Mouse (Mus musculus) spleen, postnatal 10 days (tissue): ENCODE data around the gene Myo1a.
"Not testable (repeated sequence)": the region's sequence is repeated elsewhere in the genome, so short reads cannot be mapped to it uniquely, and the experiment has no call there.

Source experiments
- DNase-seq, 2 experiments: peaks; one replicate each; pipeline ENCODE4 v3.0.0; 2021 to 2022; ENCODE audit warnings: low spot score in 2 of 2

Gene Myo1a

DNA sequence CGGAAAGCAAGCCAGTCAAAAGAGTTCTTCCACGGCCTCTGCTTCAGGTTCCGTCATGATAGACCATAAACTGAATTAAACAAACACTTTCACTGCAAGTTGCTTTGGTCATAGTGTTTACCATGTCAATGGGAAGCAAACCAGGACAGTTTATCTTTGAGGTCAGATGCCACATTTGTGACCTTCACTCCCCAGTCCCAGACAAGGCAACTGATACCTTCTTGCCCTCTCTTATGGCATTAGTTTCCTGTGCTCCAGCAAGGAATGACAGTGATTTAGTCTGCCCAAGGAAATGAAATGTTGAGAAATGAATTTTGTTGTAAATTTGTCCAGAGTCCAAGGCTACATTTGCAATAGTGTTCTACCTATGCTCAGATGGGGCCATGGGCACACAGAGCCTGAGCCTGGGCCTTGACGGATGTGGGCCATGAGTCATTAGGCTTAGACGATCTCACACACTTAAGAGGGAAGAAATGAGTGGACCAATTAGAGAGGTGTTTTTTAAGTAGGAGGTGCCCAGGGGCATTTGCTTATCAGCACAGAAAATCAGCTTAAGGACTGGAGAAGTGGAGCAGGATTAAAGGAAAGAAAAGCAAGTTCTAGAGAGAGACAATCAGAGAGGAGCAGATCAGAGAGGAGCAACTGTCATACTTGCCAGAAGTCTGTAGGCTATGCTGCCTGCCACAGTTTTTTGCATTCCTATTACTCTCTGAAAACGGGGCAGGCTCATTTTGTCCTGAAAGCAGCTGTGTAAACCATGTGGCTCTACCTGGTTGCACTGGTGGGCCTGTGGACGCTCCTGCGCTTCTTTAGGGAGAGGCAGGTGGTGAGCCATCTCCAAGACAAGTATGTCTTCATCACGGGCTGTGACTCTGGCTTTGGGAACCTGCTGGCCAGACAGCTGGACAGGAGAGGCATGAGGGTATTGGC is 54.5 kb downstream of the Myo1a start, which contains the start of the genes Rdh1 and Rdh16f1:
Gene Rdh1 (plus strand): TSS at position 541 of the 930 bp plus-strand sequence.
Gene Rdh16f1 (plus strand): TSS at position 607 of the 930 bp plus-strand sequence.
- peak in 1 of 2 experiments; percentile 4 for DNase-seq

DNA sequence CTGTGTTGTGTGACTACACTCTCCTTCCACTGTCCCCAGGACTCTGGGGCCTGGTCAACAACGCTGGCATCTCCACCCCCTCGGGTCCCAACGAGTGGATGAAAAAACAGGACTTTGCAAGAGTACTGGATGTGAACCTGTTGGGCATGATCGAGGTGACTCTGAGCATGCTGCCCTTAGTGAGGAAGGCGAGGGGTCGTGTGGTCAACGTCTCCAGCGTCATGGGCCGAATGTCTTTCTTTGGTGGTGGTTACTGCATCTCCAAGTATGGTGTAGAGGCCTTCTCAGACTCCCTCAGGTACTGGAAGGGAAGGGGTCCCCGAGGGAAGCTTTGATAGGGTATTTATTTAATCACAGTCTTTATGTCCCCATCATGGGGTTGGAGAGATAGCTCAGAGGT is 58.0 kb downstream of the Myo1a start:
- not testable (repeated sequence) for DNase-seq

DNA sequence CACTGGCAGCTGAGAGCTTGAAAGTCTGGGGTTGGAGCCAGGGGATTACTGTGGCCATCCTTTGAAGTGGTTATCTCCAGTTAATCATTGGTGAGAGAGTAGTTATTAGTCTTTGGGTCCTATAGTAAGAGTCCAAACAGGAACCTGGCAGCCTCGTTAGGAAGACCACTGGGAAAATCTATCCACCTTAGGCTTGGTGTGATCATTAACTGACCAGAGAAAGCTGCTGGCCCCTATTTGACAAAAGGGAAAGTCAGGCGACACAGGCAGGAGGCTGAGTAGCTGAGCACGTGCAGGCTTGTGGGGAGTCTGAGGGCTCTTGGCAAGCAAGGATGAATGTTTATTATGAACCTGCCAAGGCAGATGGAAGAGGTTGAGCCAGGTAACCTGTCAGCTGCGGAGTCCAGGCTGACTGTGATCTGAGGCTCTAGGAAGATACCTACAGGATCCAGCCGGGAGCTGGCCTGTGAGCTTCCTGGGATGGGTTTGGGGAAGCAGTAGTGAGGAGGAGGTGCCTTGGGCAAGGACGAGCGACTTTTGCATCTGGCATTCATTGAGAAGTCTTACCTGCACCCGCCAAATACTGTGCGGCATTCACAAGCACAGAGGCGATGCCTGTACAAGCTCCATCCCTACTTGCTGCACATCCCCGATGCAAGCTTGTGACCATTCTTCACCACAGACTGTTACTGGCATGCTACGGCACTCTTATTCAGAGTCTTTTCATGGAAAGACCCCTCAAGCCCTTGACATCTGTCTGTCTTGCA is 59.1 kb downstream of the Myo1a start:
- no peak for DNase-seq

GRCm38 (mm10) chr10:127766564-127766963 is 61.6 kb downstream of the Myo1a start:
- no peak for DNase-seq
